Mouse (Mus musculus): ENCODE results near the gene Nptn. TPM values are rescaled to one million over a fixed set of nuclear protein-coding genes. Genes with fewer than 3 reads are reported as not detected.

Nptn gene
- polyA plus RNA-seq (2015; fragmentation: Nextera tagmentation; extraction: Ambion mirVana), result 110 and 124 TPM in 2 replicates

DNA sequence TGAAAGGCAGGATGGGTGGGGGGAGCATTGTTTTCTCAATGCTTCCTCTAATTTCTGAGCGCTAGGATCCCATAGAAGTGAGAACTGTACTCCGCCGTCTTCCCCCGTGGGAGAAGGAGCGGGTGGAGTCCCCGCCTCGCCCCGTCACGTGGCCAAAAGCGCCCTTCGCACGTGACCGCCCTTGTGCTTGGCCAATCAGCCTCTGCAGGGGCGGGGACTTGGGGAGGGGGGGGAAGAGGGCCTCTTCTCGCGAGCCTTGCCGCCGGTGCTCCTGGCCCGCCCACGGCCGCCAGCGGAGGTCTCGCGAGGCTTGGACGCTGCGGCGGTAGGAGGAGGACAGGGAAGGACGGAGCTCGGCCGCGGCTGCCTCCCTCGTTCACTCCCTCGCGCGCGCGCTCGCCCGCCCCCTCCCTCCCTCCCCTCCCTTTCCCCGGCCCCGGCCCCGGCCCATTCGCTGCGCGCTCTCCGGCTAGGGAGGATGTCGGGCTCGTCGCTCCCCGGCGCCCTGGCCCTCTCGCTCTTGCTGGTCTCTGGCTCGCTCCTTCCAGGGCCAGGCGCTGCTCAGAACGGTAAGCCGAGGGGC is at the start of gene Nptn:
TSS of gene Nptn (plus strand) at position 283 of the 583 bp plus-strand sequence.
- no peaks in the 10 kb centered on the region for H3K9me3 ChIP-seq (replicated peaks; ENCODE audit: control insufficient read depth, low read length)
- H3K9ac ChIP-seq (ENCODE audit: low read length), result peak within 1 kb of the TSS; percentile 100
- H3K27ac ChIP-seq (ENCODE audit: low read length), result peak within 1 kb of the TSS; percentile 99
- peak within 1 kb of the TSS; percentile 90 for H3K4me2 ChIP-seq (ENCODE audit: low read depth, low read length)
- WGBS, result 1% methylated on average over 36 of the region's 56 CpGs
- H3K4me3 ChIP-seq (ENCODE audit: low read length), result peak within 1 kb of the TSS; percentile 99
- H3K27me3 ChIP-seq (ENCODE audit: control insufficient read depth, insufficient read depth, low read length), result no peaks in the 10 kb centered on the region
- peaks cover 13% of the 10 kb centered on the region for H3K4me1 ChIP-seq (ENCODE audit: control insufficient read depth, insufficient read depth, low read length)
- H3K36me3 ChIP-seq (ENCODE audit: control insufficient read depth, insufficient read depth), result no peaks in the 10 kb centered on the region
- ATAC-seq (replicated peaks; ENCODE audit: extremely low read depth, insufficient read depth, low FRiP score), result peak; percentile 98

DNA sequence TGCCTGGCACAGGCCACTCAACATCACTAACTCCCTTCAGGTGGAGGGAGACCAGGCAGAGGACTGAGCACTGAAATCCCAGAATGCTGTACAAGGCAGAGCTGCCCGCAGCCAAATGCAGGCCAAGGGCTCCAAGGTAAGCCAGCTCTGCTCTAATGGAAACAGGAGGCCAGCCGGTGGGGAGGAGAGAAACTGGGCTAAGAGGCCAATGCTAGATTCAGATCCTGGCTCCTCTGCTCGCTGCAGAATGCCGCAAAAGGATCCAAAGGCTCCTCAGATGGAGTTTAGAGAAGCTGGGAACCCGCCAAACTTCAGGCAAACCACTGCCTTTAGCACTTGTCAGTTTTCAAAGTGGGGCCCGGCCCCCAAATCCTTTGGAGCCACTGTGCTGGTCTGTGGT is 48.7 kb upstream of the Nptn start:
- Histone ChIP-seq H3K4me3 (ENCODE audit: low read length) (no peak overlapping the region), H3K36me3 (ENCODE audit: control insufficient read depth, insufficient read depth) (peaks cover 14% of the 10 kb centered on the region), H3K9me3 (replicated peaks; ENCODE audit: control insufficient read depth, low read length) (no peaks in the 10 kb centered on the region), H3K9ac (ENCODE audit: low read length) (no peak overlapping the region), H3K27me3 (ENCODE audit: control insufficient read depth, insufficient read depth, low read length) (no peaks in the 10 kb centered on the region), H3K4me2 (ENCODE audit: low read depth, low read length) (no peak overlapping the region), H3K4me1 (ENCODE audit: control insufficient read depth, insufficient read depth, low read length) (no peaks in the 10 kb centered on the region), H3K27ac (ENCODE audit: low read length) (no peak overlapping the region)
- ATAC-seq (replicated peaks; ENCODE audit: extremely low read depth, insufficient read depth, low FRiP score), result no peak
- 91% methylated on average over 6 of the region's 6 CpGs for WGBS

- no peak overlapping the region for H3K4me2 ChIP-seq (ENCODE audit: low read depth, low read length)
- no peaks in the 10 kb centered on the region for H3K9me3 ChIP-seq (replicated peaks; ENCODE audit: control insufficient read depth, low read length)
- no peaks in the 10 kb centered on the region for H3K4me1 ChIP-seq (ENCODE audit: control insufficient read depth, insufficient read depth, low read length)
- H3K27me3 ChIP-seq (ENCODE audit: control insufficient read depth, insufficient read depth, low read length), result no peaks in the 10 kb centered on the region
- no peak; the same call in 1 of the 2 replicates for ATAC-seq (replicated peaks; ENCODE audit: extremely low read depth, insufficient read depth, low FRiP score)
- no peak overlapping the region for H3K4me3 ChIP-seq (ENCODE audit: low read length)
- H3K9ac ChIP-seq (ENCODE audit: low read length), result no peak overlapping the region
- H3K36me3 ChIP-seq (ENCODE audit: control insufficient read depth, insufficient read depth), result peaks cover 20% of the 10 kb centered on the region
- no peak overlapping the region for H3K27ac ChIP-seq (ENCODE audit: low read length)
- 25% methylated on average over 1 of the region's 1 CpGs for WGBS
Observed at GRCm38 (mm10) chr9:58534766-58535165, 47.3 kb upstream of the Nptn start.

GRCm38 (mm10) chr9:58535447-58536134 is 46.4 kb upstream of the Nptn start:
- Histone ChIP-seq H3K4me3 (ENCODE audit: low read length) (no peak overlapping the region), H3K27me3 (ENCODE audit: control insufficient read depth, insufficient read depth, low read length) (no peaks in the 10 kb centered on the region), H3K36me3 (ENCODE audit: control insufficient read depth, insufficient read depth) (peaks cover 20% of the 10 kb centered on the region), H3K4me2 (ENCODE audit: low read depth, low read length) (no peak overlapping the region), H3K9ac (ENCODE audit: low read length) (no peak overlapping the region), H3K4me1 (ENCODE audit: control insufficient read depth, insufficient read depth, low read length) (no peaks in the 10 kb centered on the region), H3K9me3 (replicated peaks; ENCODE audit: control insufficient read depth, low read length) (no peaks in the 10 kb centered on the region), H3K27ac (ENCODE audit: low read length) (no peak overlapping the region)
- 81% methylated on average over 20 of the region's 20 CpGs for WGBS
- no peak for ATAC-seq (replicated peaks; ENCODE audit: extremely low read depth, insufficient read depth, low FRiP score)

GRCm38 (mm10) chr9:58537774-58538173 is 44.3 kb upstream of the Nptn start:
- peaks cover 11% of the 10 kb centered on the region for H3K4me1 ChIP-seq (ENCODE audit: control insufficient read depth, insufficient read depth, low read length)
- peaks cover 20% of the 10 kb centered on the region for H3K36me3 ChIP-seq (ENCODE audit: control insufficient read depth, insufficient read depth)
- no peak overlapping the region for H3K9ac ChIP-seq (ENCODE audit: low read length)
- no peak overlapping the region for H3K4me3 ChIP-seq (ENCODE audit: low read length)
- no peaks in the 10 kb centered on the region for H3K27me3 ChIP-seq (ENCODE audit: control insufficient read depth, insufficient read depth, low read length)
- WGBS, result 77% methylated on average over 3 of the region's 3 CpGs
- no peak overlapping the region for H3K27ac ChIP-seq (ENCODE audit: low read length)
- H3K4me2 ChIP-seq (ENCODE audit: low read depth, low read length), result no peak overlapping the region
- H3K9me3 ChIP-seq (replicated peaks; ENCODE audit: control insufficient read depth, low read length), result no peaks in the 10 kb centered on the region
- ATAC-seq (replicated peaks; ENCODE audit: extremely low read depth, insufficient read depth, low FRiP score), result no peak

GRCm38 (mm10) chr9:58539886-58540285 is 42.2 kb upstream of the Nptn start:
- Histone ChIP-seq H3K27me3 (ENCODE audit: control insufficient read depth, insufficient read depth, low read length) (no peaks in the 10 kb centered on the region), H3K4me1 (ENCODE audit: control insufficient read depth, insufficient read depth, low read length) (peaks cover 11% of the 10 kb centered on the region), H3K27ac (ENCODE audit: low read length) (no peak overlapping the region), H3K4me2 (ENCODE audit: low read depth, low read length) (no peak overlapping the region), H3K4me3 (ENCODE audit: low read length) (no peak overlapping the region), H3K36me3 (ENCODE audit: control insufficient read depth, insufficient read depth) (peaks cover 13% of the 10 kb centered on the region), H3K9me3 (replicated peaks; ENCODE audit: control insufficient read depth, low read length) (no peaks in the 10 kb centered on the region), H3K9ac (ENCODE audit: low read length) (no peak overlapping the region)
- ATAC-seq (replicated peaks; ENCODE audit: extremely low read depth, insufficient read depth, low FRiP score), result no peak
- WGBS, result 48% methylated on average over 5 of the region's 5 CpGs

DNA sequence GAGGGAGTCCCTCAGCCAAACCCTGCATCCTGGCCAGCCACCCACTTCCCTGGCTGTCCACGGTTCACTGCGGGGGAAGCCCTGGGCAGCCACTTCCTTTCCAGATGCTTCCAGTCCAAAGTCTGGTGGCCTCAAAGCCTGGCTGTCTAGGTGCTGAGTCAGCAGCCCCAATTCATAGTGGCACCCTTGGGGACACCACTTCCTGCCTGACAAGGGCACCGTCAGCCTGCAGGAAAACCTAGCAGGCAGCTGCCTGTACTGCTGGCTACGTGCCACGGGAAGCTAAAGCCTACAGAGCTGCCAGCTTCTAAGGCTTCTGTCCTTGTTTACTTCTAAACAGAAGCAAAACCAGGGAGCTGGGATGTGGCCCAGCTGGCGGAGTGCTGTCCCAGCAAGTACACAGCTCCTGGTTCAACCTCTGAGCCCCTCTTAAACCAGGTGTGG is 40.1 kb upstream of the Nptn start:
- 15% methylated on average over 6 of the region's 6 CpGs for WGBS
- Histone ChIP-seq H3K9ac (ENCODE audit: low read length) (peak overlapping the region; percentile 34; the same call in 1 of the 2 replicates), H3K27ac (ENCODE audit: low read length) (peak overlapping the region; percentile 82), H3K27me3 (ENCODE audit: control insufficient read depth, insufficient read depth, low read length) (no peaks in the 10 kb centered on the region), H3K4me3 (ENCODE audit: low read length) (no peak overlapping the region), H3K4me1 (ENCODE audit: control insufficient read depth, insufficient read depth, low read length) (peaks cover 11% of the 10 kb centered on the region), H3K36me3 (ENCODE audit: control insufficient read depth, insufficient read depth) (peaks cover 10% of the 10 kb centered on the region), H3K9me3 (replicated peaks; ENCODE audit: control insufficient read depth, low read length) (no peaks in the 10 kb centered on the region), H3K4me2 (ENCODE audit: low read depth, low read length) (peak overlapping the region; percentile 17; the same call in 1 of the 2 replicates)
- ATAC-seq (replicated peaks; ENCODE audit: extremely low read depth, insufficient read depth, low FRiP score), result peak; percentile 82

DNA sequence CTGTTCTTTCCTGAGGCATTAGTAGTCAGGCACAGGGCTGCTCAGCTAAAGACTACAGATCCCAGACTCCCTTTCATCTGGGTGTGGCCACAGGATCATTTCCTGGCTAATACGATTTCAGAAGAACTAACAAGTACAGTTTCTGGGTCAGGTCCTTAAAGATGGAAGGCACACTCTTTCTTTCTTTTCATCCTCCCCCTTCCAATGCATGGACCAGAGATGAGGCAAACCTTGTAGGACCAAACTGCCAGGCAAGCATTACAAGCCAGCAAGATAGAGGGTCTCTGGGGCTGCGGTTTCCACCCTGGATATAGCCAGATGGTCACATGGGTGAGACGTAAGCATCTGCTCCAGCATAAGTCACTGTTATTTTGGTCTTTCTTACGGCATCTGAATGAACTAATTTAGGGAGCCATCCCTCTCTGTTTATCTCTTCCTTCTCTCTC is 37.1 kb upstream of the Nptn start:
- peaks cover 16% of the 10 kb centered on the region for H3K4me1 ChIP-seq (ENCODE audit: control insufficient read depth, insufficient read depth, low read length)
- no peak overlapping the region for H3K27ac ChIP-seq (ENCODE audit: low read length)
- ATAC-seq (replicated peaks; ENCODE audit: extremely low read depth, insufficient read depth, low FRiP score), result no peak
- 38% methylated on average over 4 of the region's 4 CpGs for WGBS
- H3K4me3 ChIP-seq (ENCODE audit: low read length), result peak overlapping the region; percentile 22
- peak overlapping the region; percentile 8; the same call in 1 of the 2 replicates for H3K9ac ChIP-seq (ENCODE audit: low read length)
- H3K4me2 ChIP-seq (ENCODE audit: low read depth, low read length), result peak overlapping the region; percentile 53
- no peaks in the 10 kb centered on the region for H3K27me3 ChIP-seq (ENCODE audit: control insufficient read depth, insufficient read depth, low read length)
- H3K36me3 ChIP-seq (ENCODE audit: control insufficient read depth, insufficient read depth), result no peaks in the 10 kb centered on the region
- no peaks in the 10 kb centered on the region for H3K9me3 ChIP-seq (replicated peaks; ENCODE audit: control insufficient read depth, low read length)

DNA sequence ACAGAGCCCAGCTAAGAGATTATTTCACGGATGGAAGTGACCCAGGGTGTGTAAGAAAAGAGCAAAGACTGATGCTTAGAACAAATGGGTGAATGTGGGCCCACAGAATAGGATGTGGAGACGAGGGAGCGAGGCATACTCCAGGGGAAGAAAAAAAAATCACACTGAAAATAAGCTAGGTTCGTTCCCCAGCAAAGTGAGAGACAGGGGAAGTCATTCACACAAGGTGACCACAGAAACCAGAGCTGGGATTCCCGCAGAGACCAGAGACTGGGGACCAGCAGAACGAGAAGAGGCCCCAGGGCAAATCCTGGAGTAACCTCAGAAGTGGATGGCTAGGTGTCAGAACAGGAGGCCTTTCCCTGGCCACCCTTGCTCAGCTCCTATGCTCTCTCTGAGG is 36.6 kb upstream of the Nptn start:
- H3K4me2 ChIP-seq (ENCODE audit: low read depth, low read length), result no peak overlapping the region
- no peak overlapping the region for H3K9ac ChIP-seq (ENCODE audit: low read length)
- no peaks in the 10 kb centered on the region for H3K27me3 ChIP-seq (ENCODE audit: control insufficient read depth, insufficient read depth, low read length)
- 46% methylated on average over 6 of the region's 6 CpGs for WGBS
- H3K36me3 ChIP-seq (ENCODE audit: control insufficient read depth, insufficient read depth), result no peaks in the 10 kb centered on the region
- H3K27ac ChIP-seq (ENCODE audit: low read length), result no peak overlapping the region
- H3K4me3 ChIP-seq (ENCODE audit: low read length), result no peak overlapping the region
- ATAC-seq (replicated peaks; ENCODE audit: extremely low read depth, insufficient read depth, low FRiP score), result no peak
- H3K4me1 ChIP-seq (ENCODE audit: control insufficient read depth, insufficient read depth, low read length), result peaks cover 16% of the 10 kb centered on the region
- no peaks in the 10 kb centered on the region for H3K9me3 ChIP-seq (replicated peaks; ENCODE audit: control insufficient read depth, low read length)

All from heart, embryonic 16.5 days (tissue).